Comparison of ENCODE assay signal across 31 mouse cellular contexts in the genomic region with DNA sequence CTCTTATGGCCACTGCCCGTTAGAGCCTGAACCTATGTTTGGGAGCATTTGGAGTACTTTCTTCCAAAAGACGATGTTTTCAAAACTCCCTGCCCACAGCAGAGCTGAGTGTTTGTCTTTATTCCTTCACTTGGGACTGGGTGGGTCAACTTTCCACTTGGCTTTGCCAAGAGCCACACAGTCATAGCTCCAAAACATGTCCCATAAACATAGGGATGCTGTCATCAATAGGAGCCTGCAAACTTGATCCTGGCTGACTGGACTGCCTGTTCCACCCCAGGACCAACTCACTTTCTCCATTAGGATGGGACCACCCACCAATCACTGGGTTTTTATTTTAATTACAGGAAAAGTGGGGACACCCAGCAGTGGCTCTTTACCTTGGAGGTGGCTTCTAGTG. TPM values are rescaled to one million over a fixed set of nuclear protein-coding genes. Genes with fewer than 3 reads are reported as not detected.
DNase-seq lines count a peak whose midpoint lies in the region; ATAC-seq and TF ChIP-seq lines count a peak whose summit lies in the region.
"Had no signal": no experiment of that assay in that cellular context is flagged by ENCODE, and none has a peak within 500 bp of the region (broad histone marks: within the 10 kb centered on the region; RNA-seq: fewer than 3 reads in every experiment).

No protein-coding gene starts in this region.

- no peak for TF ChIP-seq CTCF in gastrocnemius, adult 2 months (IDR thresholded peaks at IDR 0.05)
- no peak for TF ChIP-seq CTCF in heart, postnatal 0 days (IDR thresholded peaks at IDR 0.05; ENCODE audit: low read depth)
- no peak for TF ChIP-seq CTCF in stomach, postnatal 0 days (IDR thresholded peaks at IDR 0.05; ENCODE audit: low read depth)

- no peaks in the 10 kb centered on the region; the same call in 1 of the 2 replicates for H3K9me3 ChIP-seq in heart, postnatal 0 days (replicated peaks; ENCODE audit: control insufficient read depth, low read length)
- H3K9me3 ChIP-seq in limb, embryonic 14.5 days (ENCODE audit: control insufficient read depth, low read length), result no peaks in the 10 kb centered on the region
- no peaks in the 10 kb centered on the region for H3K9me3 ChIP-seq in stomach, postnatal 0 days (ENCODE audit: control insufficient read depth, low read length)
- H3K9me3 ChIP-seq: embryonic facial prominence, embryonic 13.5 days; forebrain, embryonic 15.5 days; midbrain, embryonic 15.5 days; neural tube, embryonic 15.5 days had no signal

- peak overlapping the region; percentile 62 for H3K27ac ChIP-seq in gastrocnemius, adult 2 months
- 0 out of 2 replicates have a peak overlapping the region, but pooled peaks have one; percentile 13 for H3K27ac ChIP-seq in brown adipose tissue, adult 24 weeks (replicated peaks; ENCODE audit: low read depth, low read length)
- H3K27ac ChIP-seq in heart, postnatal 0 days (ENCODE audit: low read depth), result 0 out of 2 replicates have a peak overlapping the region, but pooled peaks have one; percentile 7
- peak overlapping the region; percentile 67 for H3K27ac ChIP-seq in limb, embryonic 14.5 days (replicated peaks; ENCODE audit: low read depth, low read length)
- no peak overlapping the region for H3K27ac ChIP-seq in stomach, postnatal 0 days (replicated peaks)
- H3K27ac ChIP-seq: embryonic facial prominence, embryonic 13.5 days; forebrain, embryonic 10.5 days; forebrain, embryonic 15.5 days; hindbrain, embryonic 14.5 days; liver, embryonic 14.5 days; midbrain, embryonic 15.5 days; neural tube, embryonic 15.5 days had no signal

- H3K4me1 ChIP-seq in brown adipose tissue, adult 24 weeks (ENCODE audit: control insufficient read depth, insufficient read depth, insufficient read length, low read length), result no peaks in the 10 kb centered on the region
- no peaks in the 10 kb centered on the region for H3K4me1 ChIP-seq in heart, postnatal 0 days (ENCODE audit: control insufficient read depth, insufficient read depth)
- H3K4me1 ChIP-seq in limb, embryonic 14.5 days (ENCODE audit: control insufficient read depth, insufficient read depth, low read length), result peaks cover 11% of the 10 kb centered on the region
- no peaks in the 10 kb centered on the region for H3K4me1 ChIP-seq in stomach, postnatal 0 days (replicated peaks; ENCODE audit: control insufficient read depth, insufficient read depth)
- H3K4me1 ChIP-seq: forebrain, embryonic 15.5 days; midbrain, embryonic 15.5 days; neural tube, embryonic 15.5 days had no signal

- DNase-seq in gastrocnemius, adult 2 months, result peak; percentile 31
- no peak for DNase-seq in gastrocnemius, postnatal 14 days
- peak; percentile 14 for DNase-seq in heart, postnatal 0 days (ENCODE audit: low spot score)
- peak; percentile 18 for DNase-seq in limb, embryonic 14.5 days (ENCODE audit: low spot score)
- DNase-seq in right cerebral cortex, postnatal 4 days, result no peak
- no peak for DNase-seq in stomach, postnatal 0 days (ENCODE audit: low spot score)
- DNase-seq: adrenal gland, postnatal 10 days; cerebellum, adult 18-20 months; cerebellum, postnatal 10 days; kidney, adult 9 months; kidney, postnatal 14 days; layer of hippocampus, adult 9-11 months; liver; lung, embryonic 14.5 days; lung, postnatal 14 days; right cerebral cortex, postnatal 25 days; thymus, postnatal 4 days had no signal

- TF ChIP-seq EP300 in heart, postnatal 0 days (IDR thresholded peaks at IDR 0.05; ENCODE audit: low read depth), result no peak
- no peak for TF ChIP-seq EP300 in stomach, postnatal 0 days (optimal IDR thresholded peaks at IDR 0.05)

- no peak overlapping the region for H3K9ac ChIP-seq in heart, postnatal 0 days (replicated peaks; ENCODE audit: low read depth, low read length)
- no peak overlapping the region for H3K9ac ChIP-seq in limb, embryonic 14.5 days (ENCODE audit: low read depth, low read length, severe bottlenecking)
- H3K9ac ChIP-seq in stomach, postnatal 0 days (ENCODE audit: low read length), result no peak overlapping the region
- H3K9ac ChIP-seq: embryonic facial prominence, embryonic 13.5 days; forebrain, embryonic 15.5 days; hindbrain, embryonic 14.5 days; liver, embryonic 14.5 days; lung, embryonic 14.5 days; midbrain, embryonic 15.5 days; neural tube, embryonic 15.5 days had no signal

- no peak overlapping the region for H3K4me2 ChIP-seq in heart, postnatal 0 days (ENCODE audit: low read depth, low read length)
- H3K4me2 ChIP-seq in limb, embryonic 14.5 days (replicated peaks; ENCODE audit: low read depth, low read length, severe bottlenecking), result no peak overlapping the region
- H3K4me2 ChIP-seq in stomach, postnatal 0 days (replicated peaks; ENCODE audit: low read depth), result no peak overlapping the region
- H3K4me2 ChIP-seq: embryonic facial prominence, embryonic 13.5 days; forebrain, embryonic 15.5 days; hindbrain, embryonic 14.5 days; lung, embryonic 14.5 days; midbrain, embryonic 15.5 days; neural tube, embryonic 15.5 days had no signal

- no peak for TF ChIP-seq POLR2A in limb, embryonic 14.5 days (IDR thresholded peaks at IDR 0.05; ENCODE audit: borderline replicate concordance, extremely low read depth, insufficient read depth, insufficient read length)

- peak; percentile 60 for ATAC-seq in heart, postnatal 0 days (ENCODE audit: insufficient read depth, low read depth)
- no peak; the same call in 1 of the 2 replicates for ATAC-seq in limb, embryonic 14.5 days (ENCODE audit: low FRiP score, low read depth)
- ATAC-seq in stomach, postnatal 0 days (ENCODE audit: low FRiP score, low TSS enrichment), result no peak
- ATAC-seq: forebrain, embryonic 15.5 days; intestine, postnatal 0 days; midbrain, embryonic 15.5 days had no signal

- H3K27me3 ChIP-seq in heart, postnatal 0 days (ENCODE audit: control insufficient read depth, insufficient read depth, low read length), result no peaks in the 10 kb centered on the region
- H3K27me3 ChIP-seq in limb, embryonic 14.5 days (ENCODE audit: control insufficient read depth, insufficient read depth, low read length), result no peaks in the 10 kb centered on the region
- no peaks in the 10 kb centered on the region for H3K27me3 ChIP-seq in stomach, postnatal 0 days (ENCODE audit: control insufficient read depth, insufficient read depth, low read length)
- H3K27me3 ChIP-seq: forebrain, embryonic 15.5 days; midbrain, embryonic 15.5 days had no signal

- no peak overlapping the region for H3K4me3 ChIP-seq in gastrocnemius, adult 2 months
- no peak overlapping the region for H3K4me3 ChIP-seq in brown adipose tissue, adult 24 weeks (ENCODE audit: insufficient read depth, low read depth, low read length)
- H3K4me3 ChIP-seq in heart, postnatal 0 days (ENCODE audit: low read depth, low read length), result no peak overlapping the region
- no peak overlapping the region for H3K4me3 ChIP-seq in limb, embryonic 14.5 days (replicated peaks; ENCODE audit: low read length)
- H3K4me3 ChIP-seq in stomach, postnatal 0 days (ENCODE audit: low read depth, low read length), result no peak overlapping the region
- H3K4me3 ChIP-seq: embryonic facial prominence, embryonic 13.5 days; forebrain, embryonic 10.5 days; forebrain, embryonic 15.5 days; midbrain, embryonic 15.5 days; neural tube, embryonic 15.5 days had no signal

- intact Hi-C loops in gastrocnemius, adult 2 months (cut with DNase I), result no loop called here
- intact Hi-C loops in gastrocnemius, postnatal 14 days (cut with DNase I; ENCODE audit: low total_unique reads), result no loop called here

- no peaks in the 10 kb centered on the region for H3K36me3 ChIP-seq in heart, postnatal 0 days (replicated peaks; ENCODE audit: control insufficient read depth, insufficient read depth, low read length)
- no peaks in the 10 kb centered on the region for H3K36me3 ChIP-seq in limb, embryonic 14.5 days (ENCODE audit: control insufficient read depth, insufficient read depth, low read length)
- no peaks in the 10 kb centered on the region for H3K36me3 ChIP-seq in stomach, postnatal 0 days (ENCODE audit: control insufficient read depth, insufficient read depth, low read length)
- H3K36me3 ChIP-seq: embryonic facial prominence, embryonic 13.5 days; forebrain, embryonic 10.5 days; forebrain, embryonic 15.5 days; G1E; midbrain, embryonic 15.5 days; neural tube, embryonic 15.5 days had no signal

- WGBS in heart, postnatal 0 days, result 56% methylated on average over 2 of the region's 2 CpGs
- WGBS in limb, embryonic 14.5 days, result 81% methylated on average over 2 of the region's 2 CpGs
- 73% methylated on average over 2 of the region's 2 CpGs for WGBS in stomach, postnatal 0 days

RNA-seq across cellular contexts. Expression of a gene that starts 4.5 kb away (rescaled TPM):
- 1 to 10 TPM; 3.0 to 3.9 TPM for total RNA-seq in gastrocnemius, adult 2 months (2021)
- 1 to 10 TPM in 1 of 2 experiments, under 1 TPM in 1; 0.55 to 1.6 TPM for total RNA-seq in gastrocnemius, postnatal 14 days (2021)
- 6.8 and 7.5 TPM in 2 replicates for polyA plus RNA-seq in brown adipose tissue, adult 24 weeks (2012; ENCODE audit: insufficient read depth, insufficient read length, missing spikeins)
- total RNA-seq in heart, postnatal 0 days (2014; rRNA removed; ENCODE audit: low replicate concordance), result 19.6 and 31.8 TPM in 2 replicates
- polyA plus RNA-seq in heart, postnatal 0 days (2015; fragmentation: Nextera tagmentation; extraction: Ambion mirVana), result 15.9 and 17.4 TPM in 2 replicates
- 195 and 243 TPM in 2 replicates for polyA plus RNA-seq in limb, embryonic 14.5 days (2012; rRNA removed)
- polyA plus RNA-seq in limb, embryonic 14.5 days (2014; fragmentation: Nextera tagmentation; extraction: Ambion mirVana), result 126 and 149 TPM in 2 replicates
- polyA plus RNA-seq in stomach, postnatal 0 days (2015; fragmentation: Nextera tagmentation; extraction: Ambion mirVana), result 0.33 and 0.34 TPM in 2 replicates
- total RNA-seq: common myeloid progenitor, adult 5-6 weeks; G1E; granulocyte monocyte progenitor cell, adult 5-6 weeks; hematopoietic stem cell, adult 5-6 weeks had no signal
- polyA plus RNA-seq: forebrain, embryonic 15.5 days; G1E; intestine, postnatal 0 days had no signal

RNA-seq across cellular contexts. Expression of a gene that starts 13.8 kb away (rescaled TPM):
- total RNA-seq in gastrocnemius, adult 2 months (2021), result under 1 TPM in 1 of 2 experiments, not detected in 1; 0.20 TPM
- under 1 TPM in 1 of 2 experiments, not detected in 1; 0.12 TPM for total RNA-seq in gastrocnemius, postnatal 14 days (2021)
- polyA plus RNA-seq in brown adipose tissue, adult 24 weeks (2012; ENCODE audit: insufficient read depth, insufficient read length, missing spikeins), result 0.40 TPM in 1 of 2 replicates, not detected in the other
- 0.08 and 0.27 TPM in 2 replicates for total RNA-seq in heart, postnatal 0 days (2014; rRNA removed; ENCODE audit: low replicate concordance)
- 0.36 and 0.44 TPM in 2 replicates for polyA plus RNA-seq in heart, postnatal 0 days (2015; fragmentation: Nextera tagmentation; extraction: Ambion mirVana)
- polyA plus RNA-seq in limb, embryonic 14.5 days (2012; rRNA removed), result 18.0 and 28.2 TPM in 2 replicates
- 7.8 and 9.5 TPM in 2 replicates for polyA plus RNA-seq in limb, embryonic 14.5 days (2014; fragmentation: Nextera tagmentation; extraction: Ambion mirVana)
- polyA plus RNA-seq in stomach, postnatal 0 days (2015; fragmentation: Nextera tagmentation; extraction: Ambion mirVana), result 3.1 and 5.2 TPM in 2 replicates
- total RNA-seq: common myeloid progenitor, adult 5-6 weeks; granulocyte monocyte progenitor cell, adult 5-6 weeks; hematopoietic stem cell, adult 5-6 weeks had no signal
- polyA plus RNA-seq: G1E; thymus, postnatal 0 days had no signal

Comparison
In these comparisons a context has a peak if more than half of its experiments do, and no peak if none do; other contexts are left out.
1. DNase-seq: peak in gastrocnemius, adult 2 months (single experiment), heart, postnatal 0 days (single experiment) and limb, embryonic 14.5 days (single experiment); none in gastrocnemius, postnatal 14 days (single experiment), right cerebral cortex, postnatal 4 days (single experiment) and stomach, postnatal 0 days (single experiment).